Mouse (Mus musculus) large intestine, adult 2 months (tissue): Measurements from ENCODE around the gene Rab1b. TPM values are rescaled to one million over a fixed set of nuclear protein-coding genes. Genes with fewer than 3 reads are reported as not detected.

ENCODE experiments used
- DNase-seq: peaks from one replicate; pipeline ENCODE4 v3.0.0-alpha.2; 2012; ENCODE audit warnings: low read depth, low spot score
- WGBS: fragments of 180-500 bp; shearing (Covaris S2); methylation state at CpG from one replicate; pipeline ENCODE4 v1.1.7; 2018; 5-methylcytosine and 5-hydroxymethylcytosine counted together
- polyA plus RNA-seq: library from polyadenylated mRNA; depleted of rRNA; stranded (reverse); fragments of >200 nt; gene quantifications from 2 replicates; pipeline ENCODE4 v1.2.3, GENCODE M21; 2012; rRNA removed

Gene Rab1b
- polyA plus RNA-seq, 1 experiment, result 181 TPM

GRCm38 (mm10) chr19:5056251-5056650 is 50.6 kb downstream of the Rab1b start:
- DNase-seq, result no peak
- 24% methylated on average over 6 of the region's 6 CpGs for WGBS

GRCm38 (mm10) chr19:5053909-5054308 is 53.0 kb downstream of the Rab1b start:
- WGBS, result 34% methylated on average over 9 of the region's 9 CpGs
- no peak for DNase-seq

DNA sequence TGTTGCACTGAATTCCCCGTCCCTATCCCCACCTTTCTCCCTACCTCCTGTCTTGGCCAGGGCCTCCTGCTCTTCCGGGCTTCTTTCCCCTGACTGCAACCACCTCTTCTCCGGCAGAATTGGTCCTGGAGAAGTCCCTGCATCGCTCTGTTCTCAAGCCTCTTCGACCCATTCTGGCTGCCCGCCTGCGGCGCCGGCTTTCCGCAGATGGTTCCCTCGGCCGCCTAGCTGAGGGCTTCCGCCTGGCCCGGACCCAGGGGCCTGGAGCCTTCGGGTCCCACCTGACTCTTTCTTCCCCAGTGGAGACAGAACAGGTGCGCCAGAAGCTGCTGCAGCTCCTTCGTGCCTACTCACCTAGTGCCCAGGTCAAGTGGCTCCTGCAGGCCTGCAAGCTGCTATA is 54.0 kb downstream of the Rab1b start:
- WGBS, result 89% methylated on average over 17 of the region's 17 CpGs
- no peak for DNase-seq

GRCm38 (mm10) chr19:5052166-5052822 is 54.6 kb downstream of the Rab1b start:
- WGBS, result 76% methylated on average over 25 of the region's 25 CpGs
- DNase-seq, result no peak

- WGBS, result 71% methylated on average over 3 of the region's 3 CpGs
- no peak for DNase-seq
Observed at GRCm38 (mm10) chr19:5051515-5051914, 55.4 kb downstream of the Rab1b start.

DNA sequence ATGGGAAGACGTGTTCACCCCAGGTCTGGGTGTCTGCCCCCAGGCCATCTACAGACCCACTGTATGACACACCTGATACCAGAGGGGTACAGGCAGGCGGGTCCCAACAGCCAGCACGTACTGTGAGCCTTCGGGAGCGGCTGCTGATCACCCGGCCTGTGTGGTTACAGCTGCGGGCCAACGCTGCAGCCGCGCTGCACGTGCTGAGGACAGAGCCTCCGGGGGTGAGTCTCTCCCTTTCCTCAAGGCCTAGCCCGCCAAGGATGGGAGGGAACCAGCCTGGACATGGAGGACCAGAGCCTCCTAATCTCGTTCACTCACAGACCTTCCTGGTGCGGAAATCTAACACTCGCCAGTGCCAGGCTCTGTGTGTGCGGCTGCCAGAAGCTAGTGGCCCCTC is 55.8 kb downstream of the Rab1b start:
- no peak for DNase-seq
- 6% methylated on average over 17 of the region's 17 CpGs for WGBS

DNA sequence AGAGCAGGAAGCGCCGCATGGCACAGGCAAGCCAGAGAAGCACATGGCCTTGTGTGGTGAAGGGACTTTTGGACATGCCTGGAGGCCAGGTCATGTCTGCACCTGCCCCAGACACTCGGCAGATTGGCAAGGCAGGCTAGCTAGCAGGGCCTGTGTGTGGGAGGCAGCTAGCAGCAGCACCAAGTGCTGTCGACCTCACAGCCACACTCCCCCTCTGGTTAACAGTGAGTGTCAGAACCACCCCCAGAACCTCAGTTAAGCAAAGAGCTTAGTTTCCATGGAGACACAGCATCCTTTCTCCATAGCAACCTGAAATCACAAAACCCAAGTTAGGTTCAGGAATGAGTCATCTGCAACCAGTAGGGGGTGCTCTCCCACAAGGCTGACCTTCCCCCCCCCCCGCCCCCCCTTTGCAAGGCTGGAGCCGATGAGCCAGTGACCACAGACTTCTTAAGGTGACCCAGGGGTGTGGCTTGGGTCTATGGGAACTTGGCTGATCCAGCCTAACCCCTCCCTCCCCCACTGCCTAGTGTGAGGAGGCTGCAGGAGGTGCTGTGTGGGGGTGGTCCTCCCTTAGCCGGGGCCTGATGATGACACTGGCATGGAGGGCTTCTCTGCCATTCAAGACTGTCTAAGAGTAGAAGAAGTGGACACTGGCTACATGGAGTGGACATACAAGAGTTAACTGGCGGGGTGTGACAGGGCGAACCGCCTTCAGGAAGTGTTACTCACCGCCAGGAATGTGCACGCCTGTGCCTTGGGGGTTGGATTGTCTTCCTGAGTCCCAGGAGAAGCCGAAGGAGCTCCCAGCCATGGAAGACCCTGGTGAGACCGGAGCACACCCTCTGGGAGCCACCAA is 56.6 kb downstream of the Rab1b start, which contains the start of gene Rin1:
Gene Rin1 (plus strand): TSS at position 435 of the 859 bp plus-strand sequence.
- DNase-seq, result no peak
- WGBS, result 16% methylated on average over 14 of the region's 14 CpGs

GRCm38 (mm10) chr19:5049325-5049724 is 57.5 kb downstream of the Rab1b start:
- WGBS, result 91% methylated on average over 6 of the region's 6 CpGs
- DNase-seq, result no peak

Other genes starting within 250 kb of the Rab1b start
- gene Actn3, start 229.2 kb downstream of the Rab1b start, polyA plus RNA-seq, result 0.40 and 0.66 TPM in 2 replicates
- gene Zdhhc24, start 228.4 kb downstream of the Rab1b start, polyA plus RNA-seq, result 14.8 and 20.9 TPM in 2 replicates
- gene Bbs1, start 200.4 kb downstream of the Rab1b start, polyA plus RNA-seq, result 1.3 and 1.5 TPM in 2 replicates
- gene Dpp3, start 178.8 kb downstream of the Rab1b start, polyA plus RNA-seq, result 126 and 154 TPM in 2 replicates
- gene Peli3, start 163.9 kb downstream of the Rab1b start, polyA plus RNA-seq, result 1.1 and 1.5 TPM in 2 replicates
- gene Mrpl11, start 144.9 kb downstream of the Rab1b start, polyA plus RNA-seq, result 32.3 and 36.2 TPM in 2 replicates
- 1.4 and 1.6 TPM in 2 replicates for gene Npas4, start 116.8 kb downstream of the Rab1b start, polyA plus RNA-seq
- 3.6 and 6.8 TPM in 2 replicates for gene Slc29a2, start 83.2 kb downstream of the Rab1b start, polyA plus RNA-seq
- 13.6 and 14.7 TPM in 2 replicates for gene B4gat1, start 68.2 kb downstream of the Rab1b start, polyA plus RNA-seq
- 0.64 and 0.67 TPM in 2 replicates for gene AC124502.3, start 68.2 kb downstream of the Rab1b start, polyA plus RNA-seq
- 44.3 and 46.3 TPM in 2 replicates for gene Brms1, start 65.7 kb downstream of the Rab1b start, polyA plus RNA-seq
- 3.2 and 7.0 TPM in 2 replicates for gene Rin1, start 56.6 kb downstream of the Rab1b start, polyA plus RNA-seq
- gene Cd248, start 39.0 kb downstream of the Rab1b start, polyA plus RNA-seq, result 4.1 and 5.4 TPM in 2 replicates
- gene Tmem151a, start 21.5 kb downstream of the Rab1b start, polyA plus RNA-seq, result 1.8 and 2.0 TPM in 2 replicates
- gene Yif1a, start 18.5 kb downstream of the Rab1b start, polyA plus RNA-seq, result 224 and 270 TPM in 2 replicates
- gene Cnih2, start 8.6 kb downstream of the Rab1b start, polyA plus RNA-seq, result 1.3 and 1.5 TPM in 2 replicates
- 13.6 and 17.0 TPM in 2 replicates for gene Klc2, start 11.5 kb upstream of the Rab1b start, polyA plus RNA-seq
- gene Pacs1, start 166.0 kb upstream of the Rab1b start, polyA plus RNA-seq, result 6.7 and 7.3 TPM in 2 replicates
- gene Sf3b2, start 188.4 kb upstream of the Rab1b start, polyA plus RNA-seq, result 71.5 and 85.8 TPM in 2 replicates
- gene Gal3st3, start 191.3 kb upstream of the Rab1b start, polyA plus RNA-seq, result 0.05 and 0.16 TPM in 2 replicates
- gene Catsper1, start 228.7 kb upstream of the Rab1b start, polyA plus RNA-seq, result not detected in 2 replicates
- 287 and 392 TPM in 2 replicates for gene Cst6, start 242.5 kb upstream of the Rab1b start, polyA plus RNA-seq